Mouse (Mus musculus) ovary, adult 18-20 months (tissue): ENCODE results near the gene Tax1bp3.

Experiments used
- DNase-seq: peaks from one replicate; pipeline ENCODE4 v3.0.0; 2022; ENCODE audit warnings: low spot score, mixed read lengths

Tax1bp3 gene

DNA sequence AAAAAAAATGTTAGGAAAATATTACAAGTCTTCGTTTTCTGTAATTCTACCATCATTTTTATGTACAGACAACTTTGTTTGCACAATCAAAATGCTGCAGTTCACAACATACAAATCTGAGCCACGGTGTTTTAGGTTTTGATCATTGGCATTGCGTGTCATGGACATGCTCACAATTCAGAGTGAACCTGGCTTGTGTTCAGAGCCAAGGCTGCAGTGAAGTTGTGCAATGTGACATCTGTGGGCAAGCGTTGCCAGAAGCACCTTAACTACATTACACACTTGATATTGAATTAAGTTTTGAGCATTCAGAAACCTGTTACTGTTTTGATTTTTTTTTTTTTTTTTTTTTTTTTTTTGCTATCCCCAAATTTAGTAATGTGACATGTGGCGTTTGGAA, 53.2 kb downstream of the Tax1bp3 start:
- no peak for DNase-seq

DNA sequence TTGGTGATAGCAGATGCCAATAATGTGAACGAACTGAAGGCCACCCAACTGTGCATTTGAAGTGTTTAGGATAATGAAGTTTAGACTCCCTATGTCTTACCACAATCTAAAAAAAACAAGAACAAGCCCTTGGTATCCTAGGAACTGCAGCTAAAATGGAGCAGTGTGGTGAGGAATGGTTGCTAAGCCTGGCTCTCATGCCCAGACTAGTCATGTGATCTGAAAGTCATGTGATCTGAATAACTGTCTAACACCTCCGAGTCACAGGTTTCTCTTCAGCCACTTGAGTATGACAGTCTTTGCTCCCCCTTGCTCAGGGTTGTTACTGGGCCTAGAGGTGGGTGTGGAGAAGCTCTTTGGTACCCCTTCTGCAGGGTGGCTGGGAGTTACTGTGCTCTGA, 55.6 kb downstream of the Tax1bp3 start:
- no peak for DNase-seq
